26 mouse cellular contexts compared by ENCODE assay signal in the genomic region with DNA sequence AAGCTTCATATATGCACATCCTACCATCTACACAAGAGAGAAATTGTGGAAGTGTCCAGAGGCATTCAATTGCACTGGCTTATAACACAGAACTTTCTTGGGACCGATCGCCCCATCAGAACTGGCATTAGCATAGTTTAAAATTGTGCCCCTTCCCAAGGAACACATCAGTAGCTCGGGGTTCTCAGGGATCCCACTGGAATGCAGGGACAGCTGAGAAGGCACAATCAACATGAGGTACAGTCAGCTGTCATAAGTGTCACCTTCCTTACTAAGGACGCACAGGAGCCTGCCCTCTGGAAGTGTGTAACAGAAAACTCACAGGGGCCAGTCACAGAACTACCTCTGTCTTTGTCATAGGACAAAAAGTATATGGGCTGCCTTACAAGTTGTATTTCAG. TPM values are rescaled to one million over a fixed set of nuclear protein-coding genes. Genes with fewer than 3 reads are reported as not detected.
"Had no signal": no experiment of that assay in that cellular context is flagged by ENCODE, and none has a peak within 500 bp of the region (broad histone marks: within the 10 kb centered on the region; RNA-seq: fewer than 3 reads in every experiment).

No protein-coding gene starts in this region.

- H3K27me3 ChIP-seq: limb, embryonic 13.5 days; liver, embryonic 12.5 days; liver, embryonic 15.5 days; lung, embryonic 15.5 days; megakaryocyte, embryonic 14.5 days; midbrain, embryonic 12.5 days; neural tube, embryonic 13.5 days had no signal

- H3K9me3 ChIP-seq: limb, embryonic 10.5 days; limb, embryonic 13.5 days; liver, embryonic 12.5 days; liver, embryonic 15.5 days; lung, embryonic 15.5 days; midbrain, embryonic 12.5 days; neural tube, embryonic 13.5 days had no signal

- ATAC-seq: liver, embryonic 12.5 days; midbrain, embryonic 16.5 days had no signal

- H3K4me1 ChIP-seq: limb, embryonic 10.5 days; limb, embryonic 13.5 days; liver, embryonic 12.5 days; liver, embryonic 15.5 days; lung, embryonic 15.5 days; megakaryocyte, embryonic 14.5 days; midbrain, embryonic 12.5 days; neural tube, embryonic 13.5 days had no signal

- H3K27ac ChIP-seq: kidney, postnatal 0 days; layer of hippocampus, adult 2 months; limb, embryonic 10.5 days; limb, embryonic 13.5 days; liver, embryonic 12.5 days; liver, embryonic 15.5 days; lung, embryonic 15.5 days; midbrain, embryonic 12.5 days; neural tube, embryonic 13.5 days had no signal

- DNase-seq: kidney, postnatal 25 days; layer of hippocampus, adult 9-11 months; liver; lung, adult 18-20 months; lung, postnatal 10 days; lung, postnatal 36 days; thymus, adult 18-20 months; thymus, postnatal 36 days had no signal

- H3K4me2 ChIP-seq: limb, embryonic 13.5 days; liver, embryonic 12.5 days; liver, embryonic 15.5 days; lung, embryonic 15.5 days; midbrain, embryonic 12.5 days; neural tube, embryonic 13.5 days had no signal

- H3K4me3 ChIP-seq: layer of hippocampus, adult 2 months; limb, embryonic 10.5 days; limb, embryonic 13.5 days; liver, embryonic 12.5 days; liver, embryonic 15.5 days; lung, embryonic 15.5 days; megakaryocyte, embryonic 14.5 days; midbrain, embryonic 12.5 days; myocyte; neural tube, embryonic 13.5 days had no signal

- H3K36me3 ChIP-seq: limb, embryonic 10.5 days; limb, embryonic 13.5 days; liver, embryonic 12.5 days; liver, embryonic 15.5 days; lung, embryonic 15.5 days; midbrain, embryonic 12.5 days; neural tube, embryonic 13.5 days had no signal

- H3K9ac ChIP-seq: limb, embryonic 13.5 days; liver, embryonic 12.5 days; liver, embryonic 15.5 days; lung, embryonic 15.5 days; midbrain, embryonic 12.5 days; neural tube, embryonic 13.5 days had no signal

RNA-seq across cellular contexts. Expression of gene Drd3, which starts 19.7 kb away (rescaled TPM):
- total RNA-seq: monocyte, adult 5-6 weeks; neutrophil, adult 5-6 weeks had no signal
- polyA plus RNA-seq: limb, embryonic 10.5 days; limb, embryonic 13.5 days; liver, embryonic 12.5 days; liver, embryonic 15.5 days; lung, embryonic 15.5 days; midbrain, embryonic 12.5 days; midbrain, embryonic 16.5 days; myocyte; neural tube, embryonic 13.5 days; spleen, adult 2 months; stomach, embryonic 16.5 days; testis, adult 2 months; urinary bladder, adult 2 months had no signal
